20 mouse cellular contexts compared by ENCODE assay signal in the genomic region with DNA sequence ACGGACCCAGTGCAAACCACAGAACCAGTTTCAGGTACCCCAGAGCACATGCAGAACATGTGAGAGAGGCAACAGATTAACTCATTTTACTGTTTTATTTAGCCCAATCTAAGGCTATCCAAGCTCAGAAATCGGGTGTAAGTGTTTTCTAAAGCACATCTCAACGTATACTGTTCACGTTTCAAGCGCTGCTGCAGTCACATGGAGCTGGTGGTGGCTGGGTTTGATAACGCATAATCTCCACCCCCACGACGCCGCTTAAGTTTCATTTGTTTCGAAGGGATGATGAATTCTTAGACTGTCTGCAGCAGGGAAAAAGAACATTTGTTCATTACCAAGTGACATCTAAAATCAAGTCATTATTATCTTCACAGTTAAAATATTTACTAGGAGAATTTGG.
"Had no signal": no experiment of that assay in that cellular context is flagged by ENCODE, and none has a peak within 500 bp of the region (broad histone marks: within the 10 kb centered on the region; RNA-seq: fewer than 3 reads in every experiment).

No protein-coding gene starts in this region.

- H3K9me3 ChIP-seq: lung, embryonic 15.5 days; midbrain, embryonic 12.5 days; neural tube, embryonic 13.5 days; stomach, embryonic 15.5 days had no signal

- H3K4me2 ChIP-seq: lung, embryonic 15.5 days; midbrain, embryonic 12.5 days; neural tube, embryonic 13.5 days; stomach, embryonic 15.5 days had no signal

- ATAC-seq: intestine, embryonic 16.5 days; midbrain, embryonic 16.5 days had no signal

- H3K36me3 ChIP-seq: lung, embryonic 15.5 days; midbrain, embryonic 12.5 days; neural tube, embryonic 13.5 days; stomach, embryonic 15.5 days had no signal

- H3K4me1 ChIP-seq: lung, embryonic 15.5 days; midbrain, embryonic 12.5 days; neural tube, embryonic 13.5 days; stomach, embryonic 15.5 days had no signal

- H3K27me3 ChIP-seq: lung, embryonic 15.5 days; midbrain, embryonic 12.5 days; neural tube, embryonic 13.5 days; stomach, embryonic 15.5 days had no signal

- DNase-seq: kidney, adult 2 months; kidney, postnatal 25 days; layer of hippocampus, postnatal 36 days; lung, adult 18-20 months; lung, postnatal 10 days; lung, postnatal 4 days; retina, postnatal 1 day; right cerebral cortex, postnatal 25 days; spleen, adult 18-20 months; thymus, postnatal 25 days had no signal

- H3K9ac ChIP-seq: lung, embryonic 15.5 days; midbrain, embryonic 12.5 days; neural tube, embryonic 13.5 days; stomach, embryonic 15.5 days had no signal

- H3K27ac ChIP-seq: kidney, postnatal 0 days; layer of hippocampus, adult 2 months; left cerebral cortex, adult 2 months; lung, embryonic 15.5 days; midbrain, embryonic 12.5 days; neural tube, embryonic 13.5 days; stomach, embryonic 15.5 days had no signal

- H3K4me3 ChIP-seq: layer of hippocampus, adult 2 months; left cerebral cortex, adult 2 months; lung, embryonic 15.5 days; midbrain, embryonic 12.5 days; myocyte; neural tube, embryonic 13.5 days; stomach, embryonic 15.5 days had no signal
